Mouse (Mus musculus) erythroblast, embryonic 14.5 days (primary cell): Measurements from ENCODE around the gene Ipcef1. TPM values are rescaled to one million over a fixed set of nuclear protein-coding genes. Genes with fewer than 3 reads are reported as not detected.
"Not testable (repeated sequence)": the region's sequence is repeated elsewhere in the genome, so short reads cannot be mapped to it uniquely, and the experiment has no call there.

Experiments
- H3K27me3 ChIP-seq: 2 replicates; pipeline ENCODE4 v1.6.1; 2012; ENCODE audit warnings: inconsistent platforms; ENCODE audit not compliant: control insufficient read depth
- H3K36me3 ChIP-seq: 2 replicates; pipeline ENCODE4 v1.6.1; 2012; ENCODE audit warnings: mild to moderate bottlenecking, inconsistent platforms; ENCODE audit not compliant: control insufficient read depth
- H3K4me1 ChIP-seq: 2 replicates; pipeline ENCODE4 v1.6.1; 2012; ENCODE audit warnings: inconsistent platforms; ENCODE audit not compliant: control insufficient read depth
- H3K4me3 ChIP-seq: replicated peaks from 2 replicates; pipeline ENCODE3; 2012; ENCODE audit warnings: moderate library complexity, mild to moderate bottlenecking, inconsistent platforms
- H3K9me3 ChIP-seq: 2 replicates; pipeline ENCODE4 v1.6.1; 2012; ENCODE audit warnings: low read length, inconsistent platforms, mixed read lengths; ENCODE audit not compliant: control insufficient read depth
- GATA1 ChIP-seq: IDR thresholded peaks from 2 replicates; pipeline ENCODE4 v1.6.1; 2012; ENCODE audit warnings: low read length, inconsistent platforms, mixed read lengths
- TAL1 ChIP-seq: IDR thresholded peaks from 3 replicates; pipeline ENCODE4 v1.6.1; 2012; ENCODE audit warnings: low read length, inconsistent platforms, mixed read lengths
- polyA plus RNA-seq: library from polyadenylated mRNA; stranded (reverse); fragments of >175 nt; gene quantifications from 2 replicates; pipeline ENCODE4 v1.2.3, GENCODE M21; 2012

Gene Ipcef1
- polyA plus RNA-seq, 1 experiment = 0.01 TPM

GRCm38 (mm10) chr10:7015199-7015598, 37.1 kb downstream of the Ipcef1 start:
- H3K36me3 ChIP-seq = no peaks in the 10 kb centered on the region
- H3K4me1 ChIP-seq = no peaks in the 10 kb centered on the region
- no peaks in the 10 kb centered on the region for H3K9me3 ChIP-seq
- H3K4me3 ChIP-seq = no peak overlapping the region
- TF ChIP-seq GATA1 (no peak), TAL1 (no peak)
- no peaks in the 10 kb centered on the region for H3K27me3 ChIP-seq

- H3K36me3 ChIP-seq = no peaks in the 10 kb centered on the region
- H3K27me3 ChIP-seq = no peaks in the 10 kb centered on the region
- H3K4me1 ChIP-seq = no peaks in the 10 kb centered on the region
- TF ChIP-seq TAL1 (no peak), GATA1 (no peak)
- H3K4me3 ChIP-seq = no peak overlapping the region
- no peaks in the 10 kb centered on the region; the same call in 1 of the 2 replicates for H3K9me3 ChIP-seq
These were observed 41.7 kb downstream of the Ipcef1 start for GRCm38 (mm10) chr10:7010543-7010942.

- TF ChIP-seq GATA1 (no peak), TAL1 (no peak)
These were observed 47.2 kb downstream of the Ipcef1 start for GRCm38 (mm10) chr10:7004980-7005538.

GRCm38 (mm10) chr10:7003898-7004297, 48.4 kb downstream of the Ipcef1 start:
- not testable (repeated sequence) for H3K4me1 ChIP-seq, H3K27me3 ChIP-seq, H3K4me3 ChIP-seq, H3K9me3 ChIP-seq, H3K36me3 ChIP-seq

More at GRCm38 (mm10) chr10:7004980-7005538, 47.2 kb downstream of the Ipcef1 start:
- Histone ChIP-seq H3K36me3 (no peaks in the 10 kb centered on the region), H3K4me3 (no peak overlapping the region), H3K4me1 (no peaks in the 10 kb centered on the region), H3K9me3 (no peaks in the 10 kb centered on the region; the same call in 1 of the 2 replicates), H3K27me3 (no peaks in the 10 kb centered on the region)

- Histone ChIP-seq H3K4me3 (no peak overlapping the region), H3K4me1 (no peaks in the 10 kb centered on the region), H3K9me3 (no peaks in the 10 kb centered on the region), H3K27me3 (no peaks in the 10 kb centered on the region), H3K36me3 (no peaks in the 10 kb centered on the region)
- no peak for TF ChIP-seq GATA1
These were observed 52.9 kb downstream of the Ipcef1 start for GRCm38 (mm10) chr10:6999355-6999754.

GRCm38 (mm10) chr10:6998576-6999250, 53.6 kb downstream of the Ipcef1 start:
- H3K4me3 ChIP-seq = no peak overlapping the region
- no peaks in the 10 kb centered on the region for H3K9me3 ChIP-seq
- no peaks in the 10 kb centered on the region for H3K4me1 ChIP-seq
- no peaks in the 10 kb centered on the region for H3K36me3 ChIP-seq
- H3K27me3 ChIP-seq = no peaks in the 10 kb centered on the region
- TF ChIP-seq GATA1 = no peak
- no peak for TF ChIP-seq TAL1

GRCm38 (mm10) chr10:6996895-6997294, 55.4 kb downstream of the Ipcef1 start:
- TF ChIP-seq GATA1 (no peak), TAL1 (no peak)
- Histone ChIP-seq H3K9me3 (no peaks in the 10 kb centered on the region), H3K4me3 (no peak overlapping the region), H3K4me1 (no peaks in the 10 kb centered on the region), H3K36me3 (no peaks in the 10 kb centered on the region), H3K27me3 (no peaks in the 10 kb centered on the region)

- H3K4me1 ChIP-seq = no peaks in the 10 kb centered on the region
- H3K27me3 ChIP-seq = no peaks in the 10 kb centered on the region
- TF ChIP-seq TAL1 = no peak
- no peak for TF ChIP-seq GATA1
- H3K36me3 ChIP-seq = no peaks in the 10 kb centered on the region
- H3K9me3 ChIP-seq = 0 out of 2 replicates have a peak, but pooled peaks cover 2% of the 10 kb centered on the region
- no peak overlapping the region for H3K4me3 ChIP-seq
These were observed 63.7 kb downstream of the Ipcef1 start for GRCm38 (mm10) chr10:6988555-6988954.

- H3K4me1 ChIP-seq = no peaks in the 10 kb centered on the region
- H3K9me3 ChIP-seq = 0 out of 2 replicates have a peak, but pooled peaks cover 2% of the 10 kb centered on the region
- no peak overlapping the region for H3K4me3 ChIP-seq
- H3K27me3 ChIP-seq = no peaks in the 10 kb centered on the region
- no peak for TF ChIP-seq GATA1
- TF ChIP-seq TAL1 = no peak
- no peaks in the 10 kb centered on the region for H3K36me3 ChIP-seq
These were observed 64.7 kb downstream of the Ipcef1 start for GRCm38 (mm10) chr10:6987399-6988098.
